Mouse (Mus musculus) induced T-regulatory cell, adult 2 months (primary cell): ENCODE measurements around the gene Ccdc169.

Experiments used
- DNase-seq: peaks from one replicate; pipeline ENCODE4 v3.0.0-alpha.2; 2012; ENCODE audit warnings: low read depth

Ccdc169 gene

GRCm38 (mm10) chr3:55122336-55122870, 14.7 kb upstream of the Ccdc169 start:
- no peak for DNase-seq

- no peak for DNase-seq
These were observed 14.1 kb upstream of the Ccdc169 start for GRCm38 (mm10) chr3:55123064-55123463.

GRCm38 (mm10) chr3:55129181-55129692, 7.9 kb upstream of the Ccdc169 start:
- no peak for DNase-seq

GRCm38 (mm10) chr3:55131576-55132233, 5.4 kb upstream of the Ccdc169 start:
- no peak for DNase-seq

GRCm38 (mm10) chr3:55139837-55140236, 2.7 kb downstream of the Ccdc169 start:
- DNase-seq: no peak

GRCm38 (mm10) chr3:55141401-55141800, 4.3 kb downstream of the Ccdc169 start:
- no peak for DNase-seq

GRCm38 (mm10) chr3:55144916-55145315, 7.8 kb downstream of the Ccdc169 start:
- no peak for DNase-seq

GRCm38 (mm10) chr3:55146441-55146840, 9.3 kb downstream of the Ccdc169 start:
- DNase-seq: no peak

GRCm38 (mm10) chr3:55147156-55147555, 10.0 kb downstream of the Ccdc169 start:
- no peak for DNase-seq

- DNase-seq: no peak
These were observed 11.0 kb downstream of the Ccdc169 start for GRCm38 (mm10) chr3:55148091-55148490.

GRCm38 (mm10) chr3:55151656-55152433, 14.7 kb downstream of the Ccdc169 start:
- peak; percentile 17 for DNase-seq

- peak; percentile 64 for DNase-seq
These were observed 15.7 kb downstream of the Ccdc169 start for GRCm38 (mm10) chr3:55152673-55153334.

GRCm38 (mm10) chr3:55154163-55154562, 17.0 kb downstream of the Ccdc169 start:
- no peak for DNase-seq

GRCm38 (mm10) chr3:55157413-55157812, 20.3 kb downstream of the Ccdc169 start:
- DNase-seq: no peak

GRCm38 (mm10) chr3:55161144-55161543, 24.0 kb downstream of the Ccdc169 start:
- DNase-seq: no peak

GRCm38 (mm10) chr3:55163510-55163909, 26.4 kb downstream of the Ccdc169 start:
- no peak for DNase-seq

GRCm38 (mm10) chr3:55172478-55172877, 35.3 kb downstream of the Ccdc169 start:
- DNase-seq: no peak

- DNase-seq: no peak
These were observed 40.1 kb downstream of the Ccdc169 start for GRCm38 (mm10) chr3:55177271-55177670.

- no peak for DNase-seq
These were observed 44.6 kb downstream of the Ccdc169 start, which contains the start of gene Sohlh2 for GRCm38 (mm10) chr3:55181766-55182165. Sohlh2 (plus strand) TSS chr3:55182028.

- DNase-seq: no peak
These were observed 54.5 kb downstream of the Ccdc169 start for GRCm38 (mm10) chr3:55191668-55192067.

- DNase-seq: no peak
These were observed 56.2 kb downstream of the Ccdc169 start for GRCm38 (mm10) chr3:55193351-55193750.

GRCm38 (mm10) chr3:55194792-55195191, 57.7 kb downstream of the Ccdc169 start:
- DNase-seq: no peak
